Mouse (Mus musculus): ENCODE results near the gene Suclg2. TPM values are rescaled to one million over a fixed set of nuclear protein-coding genes. Genes with fewer than 3 reads are reported as not detected.
"Not testable (repeated sequence)": the region's sequence is repeated elsewhere in the genome, so short reads cannot be mapped to it uniquely, and the experiment has no call there.

The Suclg2 gene
- total RNA-seq, 2 experiments from 2014 or later: 40.3 to 44.6 TPM

DNA sequence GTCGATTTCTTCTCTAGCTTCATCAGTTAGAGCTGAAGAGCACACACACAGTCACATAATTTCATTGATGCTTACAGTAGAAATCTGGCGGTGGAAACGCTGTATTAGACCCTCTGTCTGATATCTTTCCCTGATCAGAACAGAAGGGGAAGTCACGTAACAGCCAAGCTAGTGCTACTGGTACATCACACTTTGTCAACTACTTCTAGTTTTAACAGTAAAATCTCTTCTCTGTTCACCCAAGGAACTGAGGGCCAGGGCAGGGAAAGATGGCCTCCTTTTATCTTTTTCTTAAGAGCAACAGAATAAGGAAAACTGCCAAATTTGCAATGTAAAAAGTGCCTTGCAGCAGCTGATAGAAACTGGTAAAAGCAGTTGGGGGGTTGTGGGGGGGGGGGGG lies 97.8 kb downstream of the Suclg2 start:
- no peak for DNase-seq

DNA sequence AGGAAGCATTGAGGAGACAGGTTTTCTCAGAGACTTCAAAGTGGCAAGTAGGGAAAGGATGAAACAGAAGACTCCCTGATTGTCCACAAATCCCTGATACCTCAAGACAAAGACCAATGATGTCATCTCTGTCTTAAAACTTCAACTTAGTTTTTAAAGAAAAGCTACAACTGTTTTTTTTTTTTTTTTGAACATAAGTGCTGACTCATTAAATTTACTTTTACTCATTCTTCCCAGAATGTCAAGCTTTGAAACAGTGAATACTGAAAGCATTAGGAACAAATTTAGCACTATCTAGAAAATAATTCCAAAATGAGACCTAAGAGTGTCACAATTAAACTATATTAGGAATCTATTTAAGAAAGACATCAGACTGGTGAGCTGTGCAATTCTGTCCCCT lies 98.8 kb downstream of the Suclg2 start:
- DNase-seq: no peak

DNA sequence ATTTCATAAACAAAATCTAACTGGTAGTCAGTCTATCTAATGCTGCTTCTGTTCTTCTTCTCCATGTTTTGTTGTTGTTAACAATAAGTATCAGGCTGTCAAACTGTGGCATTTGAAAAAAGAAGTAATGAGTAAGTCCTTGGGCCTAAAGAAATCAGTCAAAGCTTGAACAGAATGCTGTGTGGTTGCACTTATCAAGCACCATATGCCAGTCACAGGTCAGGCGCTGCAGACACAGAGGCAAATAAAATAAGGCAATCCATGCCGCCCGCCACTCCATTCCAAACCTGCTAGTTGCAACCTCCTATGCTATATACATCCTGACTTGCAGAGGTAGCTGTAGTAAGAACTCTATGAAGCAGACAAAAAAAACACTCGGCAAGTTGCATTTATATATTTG lies 100.2 kb downstream of the Suclg2 start:
- no peak for DNase-seq

DNA sequence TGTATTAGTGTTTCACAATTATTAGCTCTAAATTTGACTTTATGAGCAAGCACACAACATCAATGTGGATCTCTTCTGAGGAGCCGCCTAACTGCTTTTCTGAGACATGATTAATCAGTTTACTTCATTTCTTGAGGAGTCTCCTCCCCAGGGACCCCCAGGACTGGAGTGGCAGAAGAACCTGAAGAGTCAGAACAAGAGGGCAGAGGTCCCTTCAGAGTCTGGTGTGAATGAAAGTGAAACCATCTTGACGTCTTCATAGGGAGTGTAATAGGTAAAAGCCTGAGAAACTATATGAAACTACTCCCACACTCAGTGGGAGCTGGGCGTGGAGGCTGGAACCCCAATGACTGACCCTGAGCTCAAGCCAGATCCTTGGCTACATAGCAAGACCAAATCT lies 105.4 kb downstream of the Suclg2 start:
- DNase-seq: no peak

DNA sequence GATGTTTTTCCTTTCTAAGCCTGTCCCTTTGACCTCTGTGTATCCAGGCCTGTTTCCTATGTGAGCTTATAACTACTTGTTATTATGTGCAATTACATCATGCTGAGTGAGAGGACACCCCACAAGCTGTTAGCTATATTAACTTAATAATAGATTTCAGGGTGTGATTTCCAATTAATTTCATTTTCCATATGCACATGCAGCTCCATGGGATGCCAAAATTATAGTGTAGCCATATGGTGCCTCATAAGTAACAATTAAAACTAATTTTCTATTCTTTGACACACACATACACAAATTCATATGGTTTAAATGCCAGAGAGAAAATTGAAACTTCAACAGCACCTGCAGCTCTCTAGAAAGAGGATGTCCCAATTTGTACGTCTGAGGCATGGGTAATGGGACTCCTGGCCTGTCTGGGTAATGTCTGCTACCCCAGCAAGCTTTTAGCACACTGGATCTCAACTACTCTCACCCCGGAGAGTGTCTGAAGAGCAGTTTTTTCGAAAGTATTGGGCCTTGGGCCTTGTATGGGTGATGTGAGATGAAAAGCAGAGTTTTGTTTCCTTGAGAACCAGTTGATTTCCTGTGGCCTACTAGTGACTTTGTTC lies 106.1 kb downstream of the Suclg2 start:
- DNase-seq: no peak

DNA sequence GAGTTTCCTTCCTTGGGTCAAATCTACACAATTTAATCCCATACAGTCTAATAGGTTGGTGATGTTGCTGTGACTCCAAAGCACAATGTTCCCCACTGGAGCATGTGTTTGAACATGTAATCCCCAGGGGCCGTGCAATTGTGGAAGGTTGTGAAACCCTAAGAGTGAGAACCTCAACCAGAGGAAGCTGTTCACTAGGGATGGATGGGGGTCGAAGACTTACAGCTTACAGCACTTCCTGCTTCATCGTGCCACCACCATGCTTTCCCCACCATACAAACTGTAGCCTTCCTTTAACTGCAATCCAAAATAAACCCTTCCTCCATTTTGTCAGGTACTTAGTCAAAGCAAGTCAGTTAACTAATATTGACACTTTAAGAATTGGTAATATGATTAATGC lies 107.5 kb downstream of the Suclg2 start:
- no peak for DNase-seq

DNA sequence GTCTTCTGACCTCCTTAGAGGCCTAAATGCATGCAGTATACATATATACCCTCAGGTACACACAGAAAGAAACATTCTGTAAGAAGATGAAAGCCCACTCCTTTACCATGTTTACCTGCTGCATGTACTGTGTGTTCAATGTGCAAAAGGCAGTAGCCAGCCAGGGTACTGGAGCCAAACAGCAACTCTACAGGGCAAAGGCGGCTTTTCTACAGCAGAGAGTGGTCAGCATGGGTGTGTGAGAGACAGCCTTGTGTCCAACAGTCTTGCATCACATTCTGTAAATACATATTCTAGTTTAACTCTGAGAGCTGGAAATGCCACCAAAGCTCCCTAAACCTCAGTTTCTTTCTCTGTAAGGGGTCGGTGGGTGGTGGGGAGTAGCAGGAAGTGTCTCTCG lies 110.5 kb downstream of the Suclg2 start:
- no peak for DNase-seq

DNA sequence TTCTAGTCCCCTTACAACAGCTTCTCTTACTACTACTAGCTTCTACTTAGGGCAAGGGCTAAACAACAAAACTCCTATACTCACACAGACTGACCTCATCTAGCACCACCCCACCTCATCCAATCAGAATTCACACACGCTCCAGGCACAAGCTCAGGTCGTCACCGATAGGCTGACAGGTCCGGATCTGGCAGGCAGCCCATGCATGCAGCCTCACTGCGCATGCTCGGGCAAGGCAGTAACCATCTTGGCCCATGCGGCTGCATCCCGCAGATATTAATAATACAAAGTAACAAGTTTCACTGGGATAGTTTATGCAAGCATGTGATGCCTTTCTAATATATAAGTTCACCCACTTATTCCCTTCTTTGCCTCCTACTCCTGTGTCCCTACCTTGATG lies 117.9 kb downstream of the Suclg2 start:
- DNase-seq: not testable (repeated sequence)

DNA sequence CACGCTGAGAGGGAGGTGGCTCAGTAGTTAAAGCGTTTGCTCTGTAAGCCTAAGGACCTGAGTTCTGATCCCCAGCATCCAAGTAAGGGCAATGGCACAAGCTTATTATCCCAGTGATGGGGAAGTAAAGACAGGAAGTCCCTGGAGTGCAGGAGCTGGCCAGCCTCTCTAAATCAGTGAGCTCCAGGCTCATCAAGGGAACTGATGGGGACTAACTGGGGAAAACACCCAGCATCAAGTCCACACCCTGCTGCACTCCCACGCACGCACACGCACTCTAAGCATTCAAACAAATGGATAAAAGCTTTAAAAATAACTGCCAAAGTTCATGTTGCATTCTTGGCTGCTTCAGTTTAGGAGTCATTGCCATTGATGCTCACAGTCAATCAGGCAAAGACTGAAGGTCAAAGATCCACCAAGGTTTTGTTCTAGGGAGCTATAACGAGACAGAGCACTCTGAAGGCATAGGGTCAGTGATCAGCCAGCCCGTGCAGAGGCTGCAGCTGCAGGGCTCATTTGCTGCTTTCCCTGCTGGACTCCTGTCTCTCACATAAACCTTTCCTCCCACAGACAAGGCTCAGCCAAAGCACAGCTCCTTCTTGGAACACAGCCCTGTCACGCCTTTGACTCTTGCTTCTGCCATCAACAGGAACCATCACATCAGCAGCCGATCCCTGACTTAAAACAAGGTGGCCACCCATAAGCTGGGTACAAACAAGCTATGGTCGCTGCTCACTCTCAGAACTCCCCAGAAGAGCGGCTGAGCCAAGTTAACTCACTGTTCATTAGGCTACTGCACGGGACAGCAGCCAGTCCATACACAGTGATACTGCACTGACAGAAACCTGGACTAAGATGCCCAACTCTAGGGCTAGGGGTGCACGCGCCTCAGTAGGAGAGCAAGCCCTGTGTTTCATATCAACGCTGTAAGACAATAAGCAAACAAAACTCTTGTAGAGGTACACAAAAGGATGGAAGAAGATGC lies 121.5 kb downstream of the Suclg2 start:
- no peak for DNase-seq

DNA sequence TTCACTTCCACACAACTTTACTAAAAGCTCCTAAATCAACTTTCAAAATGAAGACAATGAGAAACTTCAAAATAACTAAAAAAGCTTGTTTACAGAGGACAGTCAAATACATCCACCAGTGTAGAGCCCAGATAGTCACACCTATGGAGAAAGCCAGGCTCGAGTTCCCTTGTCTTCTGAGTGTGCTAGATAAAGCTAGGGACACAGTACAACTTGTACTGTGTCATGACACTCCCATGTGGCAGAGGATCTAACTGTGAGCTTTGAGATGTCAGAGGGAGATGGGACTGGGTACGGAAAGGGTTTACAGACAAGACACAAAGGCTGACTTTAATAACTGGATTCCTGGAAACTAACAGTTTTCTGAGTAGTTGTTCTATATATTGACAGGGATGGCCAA lies 122.7 kb downstream of the Suclg2 start:
- no peak for DNase-seq

DNA sequence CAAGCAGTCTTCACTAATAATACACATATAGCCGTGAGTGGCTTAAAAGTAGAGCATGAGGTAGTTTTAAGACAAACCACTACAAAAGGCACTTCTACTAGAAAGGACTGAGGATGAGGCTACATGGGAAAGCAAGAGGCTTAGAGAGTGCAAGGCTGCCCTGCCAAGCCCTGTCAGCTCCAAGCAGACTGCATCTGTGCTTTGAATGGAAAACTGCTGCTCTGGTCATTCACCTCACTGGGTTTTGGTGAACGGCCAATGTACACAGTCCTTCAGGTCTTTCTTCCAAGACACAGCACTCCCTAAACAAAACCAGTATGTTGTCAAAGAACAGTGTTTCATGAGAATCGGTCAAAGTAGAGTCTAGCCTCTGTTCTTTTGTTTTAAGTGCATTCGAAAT lies 124.4 kb downstream of the Suclg2 start:
- DNase-seq: no peak

DNA sequence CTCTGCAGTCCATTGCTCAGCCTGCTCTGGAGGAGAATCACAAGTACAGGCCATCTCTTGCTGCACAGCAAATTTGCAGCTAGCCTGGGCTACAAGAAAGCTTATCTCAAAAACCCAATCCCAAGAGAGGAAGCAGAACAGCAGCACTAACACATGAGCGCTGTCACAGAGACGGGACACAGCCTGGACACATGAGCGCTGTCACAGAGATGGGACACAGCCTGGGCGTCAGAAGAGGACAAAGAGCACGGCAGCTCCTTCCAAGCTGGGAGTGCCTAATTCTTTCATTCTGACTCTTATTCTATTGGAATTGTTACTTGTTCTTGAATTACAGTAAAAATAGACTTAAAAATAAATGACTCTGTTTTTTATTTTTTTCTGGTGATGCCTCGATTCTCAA lies 126.2 kb downstream of the Suclg2 start:
- no peak for DNase-seq

DNA sequence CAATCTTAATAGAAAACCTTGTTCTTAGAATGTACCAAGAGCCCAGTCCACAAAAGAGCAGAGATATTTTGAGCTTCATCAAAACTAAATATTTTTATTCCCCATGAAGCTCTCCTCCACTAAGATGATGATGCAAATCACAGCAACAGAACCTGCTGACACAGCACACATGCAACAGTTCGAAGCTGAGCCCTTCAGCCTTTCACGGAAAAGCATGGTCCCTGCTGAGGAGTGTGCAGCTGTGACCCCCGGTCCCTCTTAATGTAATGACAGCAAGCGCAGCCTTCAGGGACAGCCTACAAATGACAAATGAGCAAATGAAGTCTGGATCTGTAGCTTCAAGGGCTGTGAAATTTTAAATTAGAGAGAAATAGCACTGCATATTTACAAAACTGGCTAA lies 128.1 kb downstream of the Suclg2 start:
- DNase-seq: no peak

DNA sequence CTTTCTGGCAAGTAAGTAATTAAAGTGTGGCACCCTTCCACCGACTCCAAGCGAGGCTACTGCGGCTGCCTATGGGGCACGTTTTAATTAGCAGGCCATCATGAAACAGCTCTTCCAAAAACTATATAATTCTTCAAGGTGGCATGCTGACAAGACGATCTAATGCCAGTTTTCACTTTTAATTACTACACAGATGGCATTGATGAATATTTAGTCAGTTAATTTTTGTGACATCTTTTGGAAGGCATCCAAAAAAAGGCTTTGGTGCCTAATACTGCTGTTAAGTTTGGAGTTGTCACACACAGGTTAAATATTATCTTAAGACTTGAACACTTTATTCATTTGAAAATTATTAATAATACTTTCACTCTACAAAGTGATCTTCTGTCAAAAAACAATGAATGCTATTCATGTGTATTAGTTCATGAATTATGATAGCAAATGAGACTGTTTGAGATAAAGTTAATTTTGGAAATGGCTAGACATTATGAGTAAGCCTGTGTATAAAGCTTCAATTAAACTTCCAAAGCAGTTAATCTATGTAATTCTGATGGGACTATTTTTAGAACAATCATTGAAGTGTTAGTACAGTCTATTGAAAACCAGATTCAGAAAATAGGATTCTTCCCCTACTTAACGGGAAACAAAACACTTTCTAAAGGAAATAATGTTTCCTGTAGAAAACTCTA lies 131.3 kb downstream of the Suclg2 start:
- no peak for DNase-seq

DNA sequence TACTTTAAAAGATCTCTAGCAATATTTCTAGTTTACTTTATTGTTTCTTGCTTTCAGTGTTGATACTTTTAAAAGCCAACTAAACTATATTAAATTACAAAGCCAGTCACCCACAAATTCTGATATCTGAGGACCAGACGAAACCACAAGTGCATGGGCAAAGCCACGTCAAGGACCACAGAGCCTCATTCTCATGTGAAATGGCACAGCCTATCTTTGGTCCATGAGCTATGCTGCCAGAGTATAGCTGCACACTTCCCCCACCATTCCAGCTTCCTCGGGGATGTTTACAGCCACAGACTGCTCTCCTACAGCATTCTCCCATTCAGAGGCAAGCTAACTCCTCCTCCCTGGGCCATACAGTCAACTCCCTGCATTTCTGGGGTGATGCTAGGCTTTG lies 136.7 kb downstream of the Suclg2 start:
- DNase-seq: no peak

DNA sequence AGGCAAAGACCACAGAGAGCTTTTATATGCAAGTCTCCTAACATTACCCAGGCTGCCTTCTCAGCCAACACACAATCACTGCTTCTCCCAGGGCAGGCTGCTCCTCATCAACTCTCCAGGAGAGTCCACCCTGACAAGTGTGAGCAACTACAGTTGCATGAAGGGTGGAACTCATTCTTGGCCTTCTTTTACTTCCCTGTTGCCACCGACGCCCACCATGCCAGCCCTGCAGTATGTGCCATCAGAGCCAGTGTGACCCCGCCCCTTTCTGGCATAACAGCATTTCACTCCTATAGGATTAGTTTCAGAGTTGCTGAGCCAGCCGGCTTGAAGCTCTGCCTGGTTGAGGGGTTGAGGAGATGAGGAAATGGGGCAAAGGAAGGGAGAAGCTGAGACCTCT lies 138.8 kb downstream of the Suclg2 start:
- no peak for DNase-seq

DNA sequence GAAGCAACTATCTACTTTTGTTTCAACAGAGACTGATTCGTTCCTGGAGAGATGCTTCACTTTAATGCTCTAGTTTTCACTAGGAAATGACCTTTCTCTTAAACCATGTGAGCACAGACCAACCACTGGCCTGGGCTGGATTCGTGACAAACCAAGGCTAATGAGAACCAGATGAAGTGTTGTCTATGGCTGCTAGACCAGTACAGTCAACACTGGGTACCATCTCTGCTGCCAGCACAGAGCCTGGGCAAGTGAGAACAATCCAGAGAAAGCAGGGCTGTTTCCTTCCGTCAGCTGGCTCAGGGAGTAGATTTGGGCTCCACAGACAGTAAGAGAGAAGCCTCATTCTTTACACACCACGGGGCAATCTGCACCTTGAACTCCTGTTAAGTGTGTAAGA lies 143.1 kb downstream of the Suclg2 start:
- no peak for DNase-seq

DNA sequence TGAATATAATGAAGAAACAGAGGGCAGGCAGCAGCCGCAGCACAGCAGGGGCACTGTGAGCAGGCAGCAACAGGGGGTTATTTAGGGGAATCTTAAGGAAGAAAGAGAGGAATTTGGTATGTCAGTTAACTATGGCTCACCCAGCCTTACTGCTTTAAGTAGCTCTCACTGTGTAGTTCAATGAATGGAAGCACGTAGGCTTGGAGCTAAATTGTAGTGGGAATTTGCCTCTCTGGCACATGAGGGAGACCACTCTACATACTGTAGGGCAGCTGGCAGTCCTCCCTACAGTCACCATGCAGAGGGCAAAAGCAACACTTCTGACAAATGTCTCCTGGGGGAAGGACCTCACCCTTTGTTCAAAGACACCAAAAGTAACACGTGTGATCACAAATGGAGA lies 143.7 kb downstream of the Suclg2 start:
- no peak for DNase-seq

DNA sequence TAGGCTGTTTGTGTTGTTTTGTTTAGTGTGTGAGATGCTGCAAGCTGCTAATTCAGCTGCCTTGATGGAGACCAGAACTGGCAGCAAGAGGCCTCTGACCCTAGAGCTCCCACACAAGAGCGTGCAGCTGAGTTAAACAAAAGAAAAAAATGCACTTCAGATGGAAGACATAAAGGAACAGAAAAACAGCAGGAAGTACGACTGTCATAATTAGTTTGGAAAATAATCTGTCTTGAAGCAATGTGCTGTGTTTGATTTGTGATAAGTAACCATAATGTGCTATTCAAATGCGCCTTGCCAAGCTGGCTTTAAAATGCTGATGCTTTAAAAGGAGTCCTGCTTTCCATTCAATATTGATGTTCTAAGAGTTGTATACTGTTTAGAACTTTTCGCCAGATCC lies 144.2 kb downstream of the Suclg2 start:
- no peak for DNase-seq

DNA sequence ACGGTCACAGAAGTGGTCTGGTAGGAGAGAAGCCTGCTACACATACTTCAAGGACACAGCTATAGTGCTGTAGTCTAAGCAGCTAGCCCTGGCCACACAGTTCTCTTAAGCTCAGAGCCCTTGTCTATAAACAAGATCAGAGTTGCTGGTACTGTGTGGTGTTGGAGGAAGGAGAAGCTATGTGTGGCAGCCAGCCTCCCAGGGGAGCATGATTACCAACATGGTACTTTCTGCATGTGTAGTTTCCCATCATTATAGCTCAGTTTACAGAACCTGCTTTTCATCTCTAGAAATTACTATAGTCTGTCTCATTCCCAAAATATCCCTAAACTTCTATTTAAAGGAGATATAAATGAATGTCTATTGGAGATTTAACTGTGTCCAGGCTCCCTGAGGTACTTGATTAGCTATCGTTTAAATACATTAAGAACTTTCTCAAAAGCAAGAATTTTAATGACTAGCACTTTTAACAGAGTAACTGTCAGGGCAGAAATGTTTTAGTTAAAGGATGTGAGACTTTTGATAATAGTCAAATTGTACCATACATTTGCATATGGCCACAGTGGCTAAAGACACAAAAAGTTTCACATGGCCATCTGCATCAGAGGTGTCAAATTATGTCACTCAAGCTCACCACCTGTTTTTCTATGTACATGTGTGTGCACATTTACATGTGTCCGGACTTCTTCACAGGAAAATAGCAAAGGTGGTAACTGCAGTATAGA lies 145.4 kb downstream of the Suclg2 start:
- DNase-seq: no peak

DNA sequence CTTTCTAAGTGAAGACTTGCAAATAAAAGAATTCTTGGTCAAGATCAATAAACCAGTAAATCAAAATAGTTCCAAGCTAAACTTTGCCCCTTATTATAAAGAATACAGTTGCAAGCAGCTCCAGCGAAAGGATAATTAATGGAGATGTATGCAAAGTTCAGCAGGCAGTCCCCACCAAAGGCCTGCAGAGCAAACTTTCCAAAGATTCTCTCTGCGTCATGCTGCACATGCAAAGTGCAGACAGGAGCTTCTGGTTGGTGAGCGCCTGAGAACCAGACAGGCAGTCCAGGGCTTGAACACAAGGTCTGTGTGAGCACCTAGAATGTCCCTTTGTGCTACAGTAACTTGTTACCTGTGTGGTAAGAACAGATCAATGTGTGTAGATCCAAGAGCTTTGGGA lies 147.0 kb downstream of the Suclg2 start:
- no peak for DNase-seq

DNA sequence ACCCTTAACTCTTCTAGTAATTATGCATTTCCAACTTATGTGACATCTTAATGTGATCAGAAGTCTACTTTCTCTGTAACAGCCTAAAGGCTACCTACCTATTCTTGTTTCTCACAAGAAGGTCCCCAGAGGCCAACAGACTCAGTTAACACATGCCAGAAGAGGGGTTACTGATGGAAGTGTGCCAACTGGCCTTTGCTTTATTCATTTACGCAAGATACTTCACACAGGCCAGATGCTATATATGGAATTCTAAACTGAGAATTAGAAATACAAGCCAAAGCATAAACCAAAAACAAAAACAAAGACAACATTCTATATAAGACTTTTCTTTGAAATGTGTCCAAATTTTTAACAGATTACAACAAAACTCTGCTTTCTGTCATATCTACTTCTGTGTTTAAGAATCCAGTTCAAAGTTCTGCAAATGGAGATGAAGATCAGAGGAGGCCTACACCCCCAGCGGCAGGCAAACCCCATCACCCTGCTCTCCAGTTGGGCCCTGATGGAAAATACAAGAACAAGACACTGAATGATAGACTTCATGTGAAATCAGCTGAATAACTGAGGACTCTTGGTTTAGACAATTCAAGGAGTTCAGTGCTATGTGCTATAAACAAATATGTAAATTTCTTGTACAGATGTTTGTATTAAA lies 155.1 kb downstream of the Suclg2 start:
- DNase-seq: no peak

Data from gastrocnemius, postnatal 10 days (tissue).